Mouse (Mus musculus) yolk sac, embryonic 10.5 days (tissue): ENCODE data around the gene Meis3.
A peak's percentile ranks its signal among the peaks of the same experiment; 100 is the strongest.

ENCODE experiments used
- DNase-seq: peaks from one replicate; pipeline ENCODE4 v3.0.0-alpha.2; 2017; ENCODE audit warnings: low spot score

Gene Meis3

GRCm38 (mm10) chr7:16158735-16159134, 16.2 kb upstream of the Meis3 start:
- no peak for DNase-seq

GRCm38 (mm10) chr7:16160702-16161101, 14.2 kb upstream of the Meis3 start:
- DNase-seq, result no peak

- no peak for DNase-seq
Measured at GRCm38 (mm10) chr7:16161302-16161701, 13.6 kb upstream of the Meis3 start.

- DNase-seq, result no peak
Measured at GRCm38 (mm10) chr7:16162036-16162435, 12.9 kb upstream of the Meis3 start.

- DNase-seq, result peak; percentile 60
Measured at GRCm38 (mm10) chr7:16172141-16172581, 2.7 kb upstream of the Meis3 start.

GRCm38 (mm10) chr7:16172586-16173140, 2.2 kb upstream of the Meis3 start:
- peak; percentile 3 for DNase-seq

- DNase-seq, result no peak
Measured at GRCm38 (mm10) chr7:16173146-16173545, 1.7 kb upstream of the Meis3 start.

- DNase-seq, result no peak
Measured at GRCm38 (mm10) chr7:16175542-16175931, 647 bp downstream of the Meis3 start.

- DNase-seq, result no peak
Measured at GRCm38 (mm10) chr7:16178114-16178513, 3.2 kb downstream of the Meis3 start.

GRCm38 (mm10) chr7:16183663-16184062, 8.8 kb downstream of the Meis3 start:
- DNase-seq, result peak; percentile 29

GRCm38 (mm10) chr7:16187494-16187893, 12.6 kb downstream of the Meis3 start:
- DNase-seq, result no peak

GRCm38 (mm10) chr7:16192315-16192714, 17.4 kb downstream of the Meis3 start:
- DNase-seq, result peak; percentile 34

GRCm38 (mm10) chr7:16193702-16194101, 18.8 kb downstream of the Meis3 start:
- no peak for DNase-seq

- no peak for DNase-seq
Measured at GRCm38 (mm10) chr7:16196616-16197015, 21.7 kb downstream of the Meis3 start.

GRCm38 (mm10) chr7:16197166-16197565, 22.3 kb downstream of the Meis3 start:
- DNase-seq, result no peak

GRCm38 (mm10) chr7:16198540-16198939, 23.6 kb downstream of the Meis3 start:
- DNase-seq, result no peak

GRCm38 (mm10) chr7:16201136-16201535, 26.2 kb downstream of the Meis3 start:
- DNase-seq, result no peak

- no peak for DNase-seq
Measured at GRCm38 (mm10) chr7:16202756-16203504, 28.0 kb downstream of the Meis3 start.

- DNase-seq, result no peak
Measured at GRCm38 (mm10) chr7:16203505-16203903, 28.6 kb downstream of the Meis3 start.

GRCm38 (mm10) chr7:16204791-16205190, 29.9 kb downstream of the Meis3 start:
- DNase-seq, result no peak

GRCm38 (mm10) chr7:16207076-16207475, 32.2 kb downstream of the Meis3 start:
- DNase-seq, result no peak

GRCm38 (mm10) chr7:16207496-16207895, 32.6 kb downstream of the Meis3 start:
- DNase-seq, result no peak

- no peak for DNase-seq
Measured at GRCm38 (mm10) chr7:16208781-16209665, 34.1 kb downstream of the Meis3 start.
